8 mouse cellular contexts compared by ENCODE assay signal in the genomic region with DNA sequence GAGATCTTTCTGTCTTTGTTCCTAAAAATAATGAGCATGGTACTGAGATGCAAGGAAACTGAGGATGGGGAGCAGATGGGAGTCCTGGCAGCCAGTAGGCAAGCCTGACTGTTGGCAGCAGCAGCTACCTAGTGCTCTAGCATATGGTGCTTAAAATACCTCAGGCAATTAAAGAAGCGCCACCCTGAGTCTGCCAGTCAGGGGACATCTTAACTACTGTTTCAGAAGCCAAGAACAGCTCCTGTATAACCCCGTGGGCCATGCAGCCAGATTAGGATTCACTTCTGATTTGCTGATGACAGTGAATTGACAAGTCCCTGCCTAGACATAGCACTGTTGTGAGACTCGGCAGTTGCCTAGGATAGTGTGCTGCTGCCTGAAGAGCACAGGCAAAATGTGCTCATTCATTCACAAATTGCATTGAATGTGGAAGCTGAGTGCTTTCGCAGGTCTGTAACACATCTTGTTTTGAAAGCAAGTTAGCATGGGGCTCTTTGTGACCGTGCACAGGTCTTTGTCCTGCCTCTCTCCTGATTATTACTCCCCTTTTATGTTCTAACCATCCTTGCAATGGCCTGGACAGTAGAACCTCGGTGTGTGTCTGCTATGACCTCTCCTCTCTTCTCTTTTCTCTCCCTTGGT. TPM values are rescaled to one million over a fixed set of nuclear protein-coding genes. Genes with fewer than 3 reads are reported as not detected.
DNase-seq lines count a peak whose midpoint lies in the region; ATAC-seq lines count a peak whose summit lies in the region.
"Had no signal": no experiment of that assay in that cellular context is flagged by ENCODE, and none has a peak within 500 bp of the region (broad histone marks: within the 10 kb centered on the region; RNA-seq: fewer than 3 reads in every experiment).

No protein-coding gene starts in this region.

- 17% methylated on average over 6 of the region's 6 CpGs for WGBS in midbrain, embryonic 16.5 days

- H3K4me1 ChIP-seq in midbrain, embryonic 16.5 days (ENCODE audit: control insufficient read depth, insufficient read depth, low read length): peaks cover 3% of the 10 kb centered on the region; the same call in 1 of the 2 replicates

- H3K27ac ChIP-seq in midbrain, embryonic 16.5 days (ENCODE audit: low read length): 0 out of 2 replicates have a peak overlapping the region, but pooled peaks have one; percentile 18
- H3K27ac ChIP-seq: heart, adult 2 months had no signal

- no peaks in the 10 kb centered on the region for H3K27me3 ChIP-seq in midbrain, embryonic 16.5 days (ENCODE audit: control insufficient read depth, insufficient read depth, low read depth, low read length)

- no peak overlapping the region for H3K4me2 ChIP-seq in midbrain, embryonic 16.5 days (ENCODE audit: low read length)

- DNase-seq in cerebellum, postnatal 14 days: peak; percentile 73 to 82
- DNase-seq in layer of hippocampus, adult 11-12 months (ENCODE audit: low spot score): peak; percentile 70
- DNase-seq in testis, postnatal 10 days (ENCODE audit: low spot score): no peak
- DNase-seq in ovary, postnatal 36 days (ENCODE audit: low spot score): no peak
- no peak for DNase-seq in adrenal gland, adult 2 months

- no peak overlapping the region for H3K4me3 ChIP-seq in midbrain, embryonic 16.5 days (ENCODE audit: low read depth, low read length)
- H3K4me3 ChIP-seq: heart, adult 2 months had no signal

- ATAC-seq in cerebellum, adult (ENCODE audit: insufficient number of reproducible peaks, low FRiP score, low TSS enrichment): peak; percentile 96
- peak; percentile 89 for ATAC-seq in midbrain, embryonic 16.5 days

- H3K9ac ChIP-seq in midbrain, embryonic 16.5 days (ENCODE audit: low read depth, low read length): no peak overlapping the region; the same call in 1 of the 2 replicates

- no peaks in the 10 kb centered on the region for H3K36me3 ChIP-seq in midbrain, embryonic 16.5 days (ENCODE audit: control insufficient read depth, insufficient read depth, low read length)

- no peaks in the 10 kb centered on the region for H3K9me3 ChIP-seq in midbrain, embryonic 16.5 days (replicated peaks; ENCODE audit: control insufficient read depth, low read length, poor library complexity, severe bottlenecking)

RNA-seq across cellular contexts. Expression of gene Srek1, which starts 31.9 kb away (rescaled TPM):
- polyA plus RNA-seq in midbrain, embryonic 16.5 days (2015; fragmentation: Nextera tagmentation; extraction: Ambion mirVana): 65.0 and 73.1 TPM in 2 replicates
- total RNA-seq in adrenal gland, adult 2 months (2021): 10 to 100 TPM; 44.1 to 61.2 TPM
- polyA plus RNA-seq in adrenal gland, adult 2 months (2012; rRNA removed): 20.0 and 22.7 TPM in 2 replicates

Comparison
In these comparisons a context has a peak if more than half of its experiments do, and no peak if none do; other contexts are left out.
1. DNase-seq: peak in cerebellum, postnatal 14 days (2 of 2) and layer of hippocampus, adult 11-12 months (single experiment); none in testis, postnatal 10 days (single experiment), ovary, postnatal 36 days (single experiment) and adrenal gland, adult 2 months (single experiment).